Mouse (Mus musculus): Measurements from ENCODE around the gene Hnrnpa0. TPM values are rescaled to one million over a fixed set of nuclear protein-coding genes. Genes with fewer than 3 reads are reported as not detected.
"Not testable (repeated sequence)": the region's sequence is repeated elsewhere in the genome, so short reads cannot be mapped to it uniquely, and the experiment has no call there.

The Hnrnpa0 gene
- polyA plus RNA-seq, 1 experiment from 2014 or later: 81.0 TPM

- 88% methylated on average over 3 of the region's 3 CpGs for WGBS
- H3K4me2 ChIP-seq: no peak overlapping the region; the same call in 1 of the 2 replicates
- H3K36me3 ChIP-seq (ENCODE audit: poor library complexity, severe bottlenecking): no peaks in the 10 kb centered on the region
- ATAC-seq: no peak
- H3K27me3 ChIP-seq: no peaks in the 10 kb centered on the region
- H3K4me1 ChIP-seq: peaks cover 11% of the 10 kb centered on the region; the same call in 1 of the 2 replicates
- no peak overlapping the region for H3K27ac ChIP-seq
- no peak overlapping the region for H3K9ac ChIP-seq
- no peak overlapping the region for H3K4me3 ChIP-seq
- H3K9me3 ChIP-seq (replicated peaks): no peaks in the 10 kb centered on the region
Measured at GRCm38 (mm10) chr13:58149629-58150028, 21.3 kb upstream of the Hnrnpa0 start.

- Histone ChIP-seq H3K36me3 (ENCODE audit: poor library complexity, severe bottlenecking) (no peaks in the 10 kb centered on the region), H3K4me2 (peak overlapping the region; percentile 70), H3K4me1 (peaks cover 11% of the 10 kb centered on the region; the same call in 1 of the 2 replicates), H3K27ac (no peak overlapping the region), H3K9me3 (replicated peaks) (no peaks in the 10 kb centered on the region), H3K9ac (0 out of 2 replicates have a peak overlapping the region, but pooled peaks have one; percentile 31), H3K27me3 (no peaks in the 10 kb centered on the region), H3K4me3 (peak overlapping the region; percentile 39)
- 45% methylated on average over 5 of the region's 5 CpGs for WGBS
- peak; percentile 72 for ATAC-seq
Measured at GRCm38 (mm10) chr13:58149033-58149558, 20.7 kb upstream of the Hnrnpa0 start.

- WGBS: under 1% methylated on average over 17 of the region's 17 CpGs
- Histone ChIP-seq H3K4me3 (peak overlapping the region; percentile 39), H3K36me3 (ENCODE audit: poor library complexity, severe bottlenecking) (no peaks in the 10 kb centered on the region), H3K9me3 (replicated peaks) (no peaks in the 10 kb centered on the region), H3K27ac (no peak overlapping the region), H3K9ac (peak overlapping the region; percentile 31; the same call in 1 of the 2 replicates), H3K27me3 (no peaks in the 10 kb centered on the region), H3K4me2 (peak overlapping the region; percentile 70), H3K4me1 (peaks cover 11% of the 10 kb centered on the region; the same call in 1 of the 2 replicates)
- peak; percentile 93 for ATAC-seq
Measured at GRCm38 (mm10) chr13:58148256-58148831, 20.0 kb upstream of the Hnrnpa0 start.

GRCm38 (mm10) chr13:58147760-58148159, 19.4 kb upstream of the Hnrnpa0 start:
- Histone ChIP-seq H3K9ac (no peak overlapping the region), H3K36me3 (ENCODE audit: poor library complexity, severe bottlenecking) (no peaks in the 10 kb centered on the region), H3K27me3 (no peaks in the 10 kb centered on the region), H3K27ac (no peak overlapping the region), H3K4me2 (no peak overlapping the region), H3K4me3 (no peak overlapping the region), H3K4me1 (peaks cover 11% of the 10 kb centered on the region; the same call in 1 of the 2 replicates), H3K9me3 (replicated peaks) (no peaks in the 10 kb centered on the region)
- WGBS: 85% methylated on average over 1 of the region's 1 CpGs
- no peak for ATAC-seq

- not testable (repeated sequence) for H3K27ac ChIP-seq; H3K36me3 ChIP-seq (ENCODE audit: poor library complexity, severe bottlenecking); H3K27me3 ChIP-seq; H3K9ac ChIP-seq; ATAC-seq; H3K4me2 ChIP-seq; H3K9me3 ChIP-seq (replicated peaks); H3K4me3 ChIP-seq
- WGBS: 97% methylated on average over 8 of the region's 8 CpGs
- peaks cover 11% of the 10 kb centered on the region; the same call in 1 of the 2 replicates for H3K4me1 ChIP-seq
Measured at GRCm38 (mm10) chr13:58146603-58147002, 18.2 kb upstream of the Hnrnpa0 start.

- Histone ChIP-seq H3K36me3 (ENCODE audit: poor library complexity, severe bottlenecking) (peaks cover 3% of the 10 kb centered on the region; the same call in 1 of the 2 replicates), H3K4me2 (no peak overlapping the region), H3K27ac (no peak overlapping the region), H3K4me3 (no peak overlapping the region), H3K9ac (no peak overlapping the region), H3K4me1 (peaks cover 10% of the 10 kb centered on the region), H3K27me3 (no peaks in the 10 kb centered on the region), H3K9me3 (replicated peaks) (peaks cover 6% of the 10 kb centered on the region; the same call in 1 of the 2 replicates)
- WGBS: 48% methylated on average over 3 of the region's 3 CpGs
- ATAC-seq: no peak
Measured at GRCm38 (mm10) chr13:58131692-58132091, 3.3 kb upstream of the Hnrnpa0 start.

GRCm38 (mm10) chr13:58129687-58130246, 1.4 kb upstream of the Hnrnpa0 start:
- no peaks in the 10 kb centered on the region for H3K9me3 ChIP-seq (replicated peaks)
- WGBS: 33% methylated on average over 4 of the region's 4 CpGs
- H3K27ac ChIP-seq: peak overlapping the region; percentile 99
- H3K27me3 ChIP-seq: no peaks in the 10 kb centered on the region
- peak overlapping the region; percentile 99 for H3K4me3 ChIP-seq
- peaks cover 24% of the 10 kb centered on the region for H3K4me1 ChIP-seq
- peak overlapping the region; percentile 100 for H3K9ac ChIP-seq
- H3K4me2 ChIP-seq: peak overlapping the region; percentile 71
- peaks cover 9% of the 10 kb centered on the region for H3K36me3 ChIP-seq (ENCODE audit: poor library complexity, severe bottlenecking)
- ATAC-seq: no peak

- H3K9ac ChIP-seq: peak overlapping the region; percentile 100
- peak; percentile 98 for ATAC-seq
- H3K27ac ChIP-seq: peak overlapping the region; percentile 99
- H3K4me1 ChIP-seq: peaks cover 32% of the 10 kb centered on the region
- peaks cover 11% of the 10 kb centered on the region for H3K36me3 ChIP-seq (ENCODE audit: poor library complexity, severe bottlenecking)
- H3K4me2 ChIP-seq: peak overlapping the region; percentile 71
- WGBS: under 1% methylated on average over 61 of the region's 83 CpGs
- H3K9me3 ChIP-seq (replicated peaks): no peaks in the 10 kb centered on the region
- H3K4me3 ChIP-seq: peak overlapping the region; percentile 99
- no peaks in the 10 kb centered on the region for H3K27me3 ChIP-seq
Measured at GRCm38 (mm10) chr13:58128768-58129671, 664 bp upstream of the Hnrnpa0 start.

- H3K4me2 ChIP-seq: peak overlapping the region; percentile 85
- peak overlapping the region; percentile 99 for H3K4me3 ChIP-seq
- H3K36me3 ChIP-seq (ENCODE audit: poor library complexity, severe bottlenecking): peaks cover 11% of the 10 kb centered on the region
- H3K27ac ChIP-seq: peak overlapping the region; percentile 99
- WGBS: under 1% methylated on average over 78 of the region's 81 CpGs
- peak overlapping the region; percentile 100 for H3K9ac ChIP-seq
- no peaks in the 10 kb centered on the region for H3K9me3 ChIP-seq (replicated peaks)
- H3K4me1 ChIP-seq: peaks cover 42% of the 10 kb centered on the region
- no peaks in the 10 kb centered on the region for H3K27me3 ChIP-seq
- peak; percentile 61 for ATAC-seq
Measured at GRCm38 (mm10) chr13:58127766-58128361, 492 bp downstream of the Hnrnpa0 start.

GRCm38 (mm10) chr13:58126862-58127765, 1.2 kb downstream of the Hnrnpa0 start:
- Histone ChIP-seq H3K36me3 (ENCODE audit: poor library complexity, severe bottlenecking) (peaks cover 11% of the 10 kb centered on the region), H3K4me3 (peak overlapping the region; percentile 99), H3K9ac (peak overlapping the region; percentile 100), H3K9me3 (replicated peaks) (no peaks in the 10 kb centered on the region), H3K27me3 (no peaks in the 10 kb centered on the region), H3K4me1 (peaks cover 42% of the 10 kb centered on the region), H3K4me2 (peak overlapping the region; percentile 85), H3K27ac (peak overlapping the region; percentile 99)
- WGBS: under 1% methylated on average over 26 of the region's 92 CpGs
- ATAC-seq: no peak

GRCm38 (mm10) chr13:58126126-58126525, 2.2 kb downstream of the Hnrnpa0 start:
- ATAC-seq: no peak
- peaks cover 11% of the 10 kb centered on the region for H3K36me3 ChIP-seq (ENCODE audit: poor library complexity, severe bottlenecking)
- H3K4me1 ChIP-seq: peaks cover 42% of the 10 kb centered on the region
- no peaks in the 10 kb centered on the region for H3K9me3 ChIP-seq (replicated peaks)
- no peaks in the 10 kb centered on the region for H3K27me3 ChIP-seq
- H3K4me2 ChIP-seq: peak overlapping the region; percentile 85
- peak overlapping the region; percentile 99 for H3K4me3 ChIP-seq
- H3K9ac ChIP-seq: peak overlapping the region; percentile 48; the same call in 1 of the 2 replicates
- H3K27ac ChIP-seq: no peak overlapping the region
- WGBS: 32% methylated on average over 7 of the region's 7 CpGs

All from forebrain, embryonic 13.5 days (tissue).